Mouse (Mus musculus): ENCODE measurements around the gene Zdhhc19. TPM values are rescaled to one million over a fixed set of nuclear protein-coding genes. Genes with fewer than 3 reads are reported as not detected.

Zdhhc19 gene
- total and polyA plus RNA-seq, 3 experiments: not detected

DNA sequence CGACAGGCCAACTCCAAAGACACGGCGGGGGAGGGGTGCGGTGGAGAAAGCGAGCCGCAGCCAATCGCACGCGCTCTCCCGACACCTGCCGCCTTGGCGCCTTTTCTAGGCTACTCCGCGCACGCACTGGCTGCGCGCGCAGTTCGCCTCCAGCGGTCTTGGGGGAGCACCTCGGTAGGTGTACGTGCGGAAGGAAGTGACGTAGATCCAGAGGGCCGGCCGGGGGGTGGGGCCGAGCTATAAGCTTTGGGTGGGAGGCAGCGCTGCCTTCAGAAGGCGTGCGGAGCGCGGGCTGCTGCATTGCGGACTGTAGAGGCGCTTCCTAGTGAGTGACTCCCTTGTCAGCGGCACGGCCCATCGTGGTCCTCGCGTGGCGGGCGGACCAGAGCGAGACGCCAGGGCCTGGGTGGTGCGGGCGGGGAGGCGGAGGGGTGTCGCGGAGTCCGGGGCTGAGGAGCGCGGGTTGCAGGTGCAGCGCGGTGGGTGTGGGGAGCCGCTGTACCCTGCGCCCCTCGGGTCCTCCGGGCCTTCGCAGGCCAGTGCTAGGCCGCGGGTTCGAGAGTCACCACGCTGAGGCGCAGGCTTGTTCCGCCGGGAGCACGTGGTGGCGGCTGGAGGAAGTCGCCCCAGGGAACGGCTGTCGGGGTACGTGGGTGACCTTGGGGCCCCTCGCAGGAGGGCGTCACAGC, 112.8 kb downstream of the Zdhhc19 start, which contains the start of gene Tfrc:
TSS of gene Tfrc (plus strand) at position 209 of the 689 bp plus-strand sequence.
- intact Hi-C loops (cut with DNase I): loop anchor here (2.0 to 10.0 kb wide), 3 partner anchors 87 to 334 kb away; partner anchors contain the start of genes Rnf168 and Smco1
- peaks cover 2% of the 10 kb centered on the region; the same call in 1 of the 2 replicates for H3K4me1 ChIP-seq (ENCODE audit: control insufficient read depth, insufficient read depth, low read length)
- WGBS: under 1% methylated on average over 73 of the region's 73 CpGs
- no peaks in the 10 kb centered on the region; the same call in none of the 2 replicates for H3K36me3 ChIP-seq (ENCODE audit: control insufficient read depth, insufficient read depth, low read length)
- peak within 1 kb of the TSS; percentile 92 for H3K27ac ChIP-seq
- H3K9ac ChIP-seq (ENCODE audit: low read depth, low read length): peak within 1 kb of the TSS; percentile 87
- DNase-seq: peak; percentile 95 to 97
- peak within 1 kb of the TSS; percentile 87 for H3K4me3 ChIP-seq
- no peaks in the 10 kb centered on the region for H3K27me3 ChIP-seq (ENCODE audit: control insufficient read depth, insufficient read depth, low read length)
- peak; percentile 97 for TF ChIP-seq POLR2A (IDR thresholded peaks at IDR 0.05; ENCODE audit: insufficient read depth, low read depth, low read length)
- peak; percentile 21; the same call in 1 of the 2 replicates for TF ChIP-seq CTCF (IDR thresholded peaks at IDR 0.05)
- TF ChIP-seq EP300 (IDR thresholded peaks at IDR 0.05; ENCODE audit: insufficient read depth, low read depth, low read length): peak; percentile 70; the same call in 1 of the 2 replicates
- H3K79me2 ChIP-seq (replicated peaks; ENCODE audit: control insufficient read depth, insufficient read depth, low read length): no peaks in the 10 kb centered on the region

DNA sequence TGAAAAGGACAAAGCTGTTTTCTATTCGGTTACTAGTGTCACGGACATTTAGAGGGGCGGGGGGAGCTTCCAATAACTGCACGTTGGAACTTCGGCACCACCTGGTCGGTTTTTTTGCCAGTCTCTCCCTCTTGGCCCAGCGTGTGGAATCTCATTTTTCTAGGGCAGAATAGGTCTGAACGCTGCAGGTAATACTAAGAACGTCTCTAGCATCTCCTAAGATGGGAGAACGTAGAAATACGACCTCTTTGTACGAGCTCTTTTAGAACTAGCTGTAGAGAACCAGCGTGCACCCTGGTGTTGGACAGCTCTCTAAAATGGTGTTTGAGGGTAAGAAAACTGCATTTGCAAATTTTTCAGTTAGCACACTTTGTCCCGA, 113.3 kb downstream of the Zdhhc19 start:
- Histone ChIP-seq H3K4me1 (ENCODE audit: control insufficient read depth, insufficient read depth, low read length) (peaks cover 2% of the 10 kb centered on the region; the same call in 1 of the 2 replicates), H3K27ac (peak overlapping the region; percentile 92), H3K4me3 (peak overlapping the region; percentile 87), H3K27me3 (ENCODE audit: control insufficient read depth, insufficient read depth, low read length) (no peaks in the 10 kb centered on the region), H3K36me3 (ENCODE audit: control insufficient read depth, insufficient read depth, low read length) (peaks cover under 1% of the 10 kb centered on the region), H3K9ac (ENCODE audit: low read depth, low read length) (peak overlapping the region; percentile 87), H3K79me2 (replicated peaks; ENCODE audit: control insufficient read depth, insufficient read depth, low read length) (no peaks in the 10 kb centered on the region)
- no peak for DNase-seq
- 2% methylated on average over 14 of the region's 14 CpGs for WGBS
- intact Hi-C loops (cut with DNase I): loop anchor here (2.0 to 10.0 kb wide), 3 partner anchors 87 to 335 kb away; partner anchors contain the start of genes Rnf168 and Smco1
- TF ChIP-seq CTCF (IDR thresholded peaks at IDR 0.05): no peak
- no peak for TF ChIP-seq POLR2A (IDR thresholded peaks at IDR 0.05; ENCODE audit: insufficient read depth, low read depth, low read length)
- no peak for TF ChIP-seq EP300 (IDR thresholded peaks at IDR 0.05; ENCODE audit: insufficient read depth, low read depth, low read length)

DNA sequence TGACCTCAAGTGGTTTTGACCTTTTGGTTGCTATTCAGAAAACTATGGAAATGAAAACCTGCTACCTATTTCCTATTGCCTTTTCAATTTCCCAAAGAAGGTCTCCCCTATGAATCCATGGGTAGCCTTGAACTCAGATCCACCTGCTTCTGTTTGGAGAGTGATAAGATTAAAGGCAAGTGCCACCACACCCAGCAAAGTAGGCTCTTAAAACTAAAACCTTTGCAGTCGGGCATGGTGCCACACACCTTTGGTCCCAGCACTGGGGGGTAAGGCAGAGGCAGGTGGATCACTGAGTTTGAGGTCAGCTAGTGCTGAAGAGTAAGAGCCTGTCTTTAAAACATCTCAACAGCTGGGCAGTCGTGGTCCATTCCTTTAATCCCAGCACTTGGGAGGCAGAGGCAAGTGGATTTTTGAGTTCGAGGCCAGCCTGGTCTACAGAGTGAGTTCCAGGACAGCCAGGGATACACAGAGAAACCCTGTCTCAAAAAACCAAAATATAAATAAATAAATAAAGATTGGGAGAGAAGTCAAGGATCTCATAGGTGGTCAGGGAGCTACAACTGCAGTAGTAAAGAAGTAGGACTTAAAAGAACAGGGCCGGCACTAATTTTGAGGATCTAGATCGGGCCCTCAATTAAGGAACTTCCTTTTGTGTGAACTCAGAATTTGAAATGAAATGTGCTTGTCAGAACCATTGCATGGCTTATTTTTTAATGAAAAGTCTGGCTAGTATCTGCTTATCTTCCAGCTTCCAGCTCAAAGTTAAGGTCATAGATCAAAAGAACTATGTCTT, 114.6 kb downstream of the Zdhhc19 start:
- no peaks in the 10 kb centered on the region for H3K27me3 ChIP-seq (ENCODE audit: control insufficient read depth, insufficient read depth, low read length)
- TF ChIP-seq CTCF (IDR thresholded peaks at IDR 0.05) (no peak), POLR2A (IDR thresholded peaks at IDR 0.05; ENCODE audit: insufficient read depth, low read depth, low read length) (no peak), EP300 (IDR thresholded peaks at IDR 0.05; ENCODE audit: insufficient read depth, low read depth, low read length) (no peak)
- no peaks in the 10 kb centered on the region for H3K79me2 ChIP-seq (replicated peaks; ENCODE audit: control insufficient read depth, insufficient read depth, low read length)
- intact Hi-C loops (cut with DNase I): loop anchor here (10.0 kb wide), 1 partner anchor 666 kb away; the partner anchor contains the start of genes 0610012G03Rik and Ncbp2
- no peak for DNase-seq
- no peak overlapping the region for H3K9ac ChIP-seq (ENCODE audit: low read depth, low read length)
- H3K36me3 ChIP-seq (ENCODE audit: control insufficient read depth, insufficient read depth, low read length): peaks cover 4% of the 10 kb centered on the region
- H3K4me3 ChIP-seq: no peak overlapping the region
- no peak overlapping the region for H3K27ac ChIP-seq
- WGBS: 68% methylated on average over 5 of the region's 5 CpGs
- peaks cover 2% of the 10 kb centered on the region; the same call in 1 of the 2 replicates for H3K4me1 ChIP-seq (ENCODE audit: control insufficient read depth, insufficient read depth, low read length)

Other genes with a start within 250 kb of the Zdhhc19 start
- gene Fbxo45, start 249.1 kb upstream of the Zdhhc19 start, total RNA-seq (2021): 10 to 100 TPM; 10.8 to 13.5 TPM
- 3.3 and 6.2 TPM in 2 replicates for gene Fbxo45, start 249.1 kb upstream of the Zdhhc19 start, polyA plus RNA-seq (2012; rRNA removed)
- gene Wdr53, start 249.0 kb upstream of the Zdhhc19 start, total RNA-seq (2021): 1 to 10 TPM; 7.6 TPM
- gene Wdr53, start 249.0 kb upstream of the Zdhhc19 start, polyA plus RNA-seq (2012; rRNA removed): 3.3 and 8.1 TPM in 2 replicates
- gene Smco1, start 224.8 kb upstream of the Zdhhc19 start, total RNA-seq (2021): 10 to 100 TPM; 25.2 to 29.6 TPM
- gene Smco1, start 224.8 kb upstream of the Zdhhc19 start, polyA plus RNA-seq (2012; rRNA removed): 10.9 and 23.4 TPM in 2 replicates
- 10 to 100 TPM; 12.2 to 14.0 TPM for gene Rnf168, start 218.8 kb upstream of the Zdhhc19 start, total RNA-seq (2021)
- gene Rnf168, start 218.8 kb upstream of the Zdhhc19 start, polyA plus RNA-seq (2012; rRNA removed): 4.6 and 9.6 TPM in 2 replicates
- gene Ubxn7, start 164.0 kb upstream of the Zdhhc19 start, total RNA-seq (2021): 10 to 100 TPM; 23.6 to 26.8 TPM
- gene Ubxn7, start 164.0 kb upstream of the Zdhhc19 start, polyA plus RNA-seq (2012; rRNA removed): 4.8 and 8.3 TPM in 2 replicates
- gene Tm4sf19, start 95.8 kb upstream of the Zdhhc19 start, total RNA-seq (2021): not detected
- gene Tm4sf19, start 95.8 kb upstream of the Zdhhc19 start, polyA plus RNA-seq (2012; rRNA removed): 0.12 TPM in 2 replicates
- 1 to 10 TPM; 6.2 to 6.8 TPM for gene Tctex1d2, start 76.6 kb upstream of the Zdhhc19 start, total RNA-seq (2021)
- 6.2 and 8.7 TPM in 2 replicates for gene Tctex1d2, start 76.6 kb upstream of the Zdhhc19 start, polyA plus RNA-seq (2012; rRNA removed)
- 100 to 1,000 TPM; 110 to 133 TPM for gene Pcyt1a, start 65.3 kb upstream of the Zdhhc19 start, total RNA-seq (2021)
- 44.3 and 70.5 TPM in 2 replicates for gene Pcyt1a, start 65.3 kb upstream of the Zdhhc19 start, polyA plus RNA-seq (2012; rRNA removed)
- gene Slc51a, start 8.4 kb upstream of the Zdhhc19 start, total RNA-seq (2021): under 1 TPM; 0.55 to 0.63 TPM
- 0.64 and 1.1 TPM in 2 replicates for gene Slc51a, start 8.4 kb upstream of the Zdhhc19 start, polyA plus RNA-seq (2012; rRNA removed)
- 10 to 100 TPM; 51.3 to 85.7 TPM for gene Tfrc, start 112.7 kb downstream of the Zdhhc19 start, total RNA-seq (2021)
- 27.8 and 72.8 TPM in 2 replicates for gene Tfrc, start 112.7 kb downstream of the Zdhhc19 start, polyA plus RNA-seq (2012; rRNA removed)
- gene Tnk2, start 147.6 kb downstream of the Zdhhc19 start, total RNA-seq (2021): 10 to 100 TPM; 17.8 to 19.6 TPM
- gene Tnk2, start 147.6 kb downstream of the Zdhhc19 start, polyA plus RNA-seq (2012; rRNA removed): 32.2 and 37.0 TPM in 2 replicates
- under 1 TPM; 0.18 to 0.21 TPM for gene Muc4, start 239.6 kb downstream of the Zdhhc19 start, total RNA-seq (2021)
- 0.23 and 2.5 TPM in 2 replicates for gene Muc4, start 239.6 kb downstream of the Zdhhc19 start, polyA plus RNA-seq (2012; rRNA removed)